Mouse (Mus musculus) myocyte (in vitro differentiated cells): ENCODE results near the gene S100a10. TPM values are rescaled to one million over a fixed set of nuclear protein-coding genes. Genes with fewer than 3 reads are reported as not detected.

Experiments used
- H3K27me3 ChIP-seq: one replicate; pipeline ENCODE4 v1.6.1; 2011; ENCODE audit not compliant: control insufficient read depth, insufficient read depth, insufficient read length
- H3K36me3 ChIP-seq: one replicate; pipeline ENCODE4 v1.6.1; 2011; ENCODE audit not compliant: control insufficient read depth, insufficient read depth
- H3K4me2 ChIP-seq: one replicate; pipeline ENCODE4 v1.6.1; 2011; ENCODE audit warnings: low read depth, control low read depth
- H3K4me3 ChIP-seq: one replicate; pipeline ENCODE4 v1.5.1; 2011; ENCODE audit warnings: mild to moderate bottlenecking, control low read depth, moderate library complexity
- H3K79me2 ChIP-seq: one replicate; pipeline ENCODE4 v1.6.1; 2011; ENCODE audit not compliant: control insufficient read depth, insufficient read depth
- H3ac ChIP-seq: one replicate; pipeline ENCODE4 v1.6.1; 2011; ENCODE audit not compliant: control insufficient read depth, insufficient read length
- CEBPB ChIP-seq: IDR thresholded peaks from 2 replicates; pipeline ENCODE4 v1.6.1; 2011; ENCODE audit warnings: mild to moderate bottlenecking, moderate library complexity; ENCODE audit not compliant: poor library complexity, insufficient read depth, severe bottlenecking
- E2F4 ChIP-seq: IDR thresholded peaks from one replicate; pipeline ENCODE4 v1.6.1; 2011; ENCODE audit warnings: mild to moderate bottlenecking, control low read depth, moderate library complexity; ENCODE audit not compliant: insufficient read depth
- MAX ChIP-seq: IDR thresholded peaks from one replicate; pipeline ENCODE4 v1.6.1; 2011; ENCODE audit warnings: low read depth, mild to moderate bottlenecking, control low read depth
- MYOD1 ChIP-seq, 3 experiments: IDR thresholded peaks; one replicate each; pipeline ENCODE4 v1.6.1; 2011; ENCODE audit warnings: control low read depth in 2 of 3, low read depth in 2 of 3, mild to moderate bottlenecking in 2 of 3, moderate library complexity in 1 of 3; ENCODE audit not compliant: insufficient read length in 2 of 3, control insufficient read depth in 1 of 3
- MYOG ChIP-seq, 3 experiments: IDR thresholded peaks; one replicate each; pipeline ENCODE4 v1.6.1; 2011; ENCODE audit warnings: control low read depth in 2 of 3, low read depth in 2 of 3, mild to moderate bottlenecking in 2 of 3; ENCODE audit not compliant: insufficient read length in 2 of 3, control insufficient read depth in 1 of 3, insufficient read depth in 1 of 3
- POLR2A ChIP-seq: IDR thresholded peaks from one replicate; pipeline ENCODE4 v1.6.1; 2011; ENCODE audit warnings: low read depth, mild to moderate bottlenecking, control low read depth, moderate library complexity; ENCODE audit not compliant: insufficient read length
- POLR2AphosphoS2 ChIP-seq: IDR thresholded peaks from one replicate; pipeline ENCODE4 v1.6.1; 2011; ENCODE audit warnings: low read depth, control low read depth; ENCODE audit not compliant: insufficient read length
- REST ChIP-seq: IDR thresholded peaks from one replicate; pipeline ENCODE4 v1.6.1; 2011; ENCODE audit warnings: mild to moderate bottlenecking, control low read depth, moderate library complexity; ENCODE audit not compliant: insufficient read depth, insufficient read length
- SRF ChIP-seq: IDR thresholded peaks from one replicate; pipeline ENCODE4 v1.6.1; 2011; ENCODE audit warnings: low read depth; ENCODE audit not compliant: control insufficient read depth, insufficient read length
- TCF12 ChIP-seq: IDR thresholded peaks from one replicate; pipeline ENCODE4 v1.6.1; 2011; ENCODE audit warnings: mild to moderate bottlenecking, control low read depth; ENCODE audit not compliant: poor library complexity, insufficient read depth, severe bottlenecking
- TCF3 ChIP-seq: IDR thresholded peaks from one replicate; pipeline ENCODE4 v1.6.1; 2011; ENCODE audit warnings: low read depth, control low read depth; ENCODE audit not compliant: insufficient read length
- USF1 ChIP-seq: IDR thresholded peaks from one replicate; pipeline ENCODE4 v1.6.1; 2011; ENCODE audit warnings: low read depth, mild to moderate bottlenecking, control low read depth, moderate library complexity
- polyA plus RNA-seq: library from polyadenylated mRNA; unstranded; fragments of >200 nt; fragmentation: generic; extraction: Trizol; gene quantifications from one replicate; pipeline ENCODE4 v1.2.1, GENCODE M21; 2012; ENCODE audit warnings: missing spikeins

Gene S100a10
- polyA plus RNA-seq, 1 experiment = 788 TPM

DNA sequence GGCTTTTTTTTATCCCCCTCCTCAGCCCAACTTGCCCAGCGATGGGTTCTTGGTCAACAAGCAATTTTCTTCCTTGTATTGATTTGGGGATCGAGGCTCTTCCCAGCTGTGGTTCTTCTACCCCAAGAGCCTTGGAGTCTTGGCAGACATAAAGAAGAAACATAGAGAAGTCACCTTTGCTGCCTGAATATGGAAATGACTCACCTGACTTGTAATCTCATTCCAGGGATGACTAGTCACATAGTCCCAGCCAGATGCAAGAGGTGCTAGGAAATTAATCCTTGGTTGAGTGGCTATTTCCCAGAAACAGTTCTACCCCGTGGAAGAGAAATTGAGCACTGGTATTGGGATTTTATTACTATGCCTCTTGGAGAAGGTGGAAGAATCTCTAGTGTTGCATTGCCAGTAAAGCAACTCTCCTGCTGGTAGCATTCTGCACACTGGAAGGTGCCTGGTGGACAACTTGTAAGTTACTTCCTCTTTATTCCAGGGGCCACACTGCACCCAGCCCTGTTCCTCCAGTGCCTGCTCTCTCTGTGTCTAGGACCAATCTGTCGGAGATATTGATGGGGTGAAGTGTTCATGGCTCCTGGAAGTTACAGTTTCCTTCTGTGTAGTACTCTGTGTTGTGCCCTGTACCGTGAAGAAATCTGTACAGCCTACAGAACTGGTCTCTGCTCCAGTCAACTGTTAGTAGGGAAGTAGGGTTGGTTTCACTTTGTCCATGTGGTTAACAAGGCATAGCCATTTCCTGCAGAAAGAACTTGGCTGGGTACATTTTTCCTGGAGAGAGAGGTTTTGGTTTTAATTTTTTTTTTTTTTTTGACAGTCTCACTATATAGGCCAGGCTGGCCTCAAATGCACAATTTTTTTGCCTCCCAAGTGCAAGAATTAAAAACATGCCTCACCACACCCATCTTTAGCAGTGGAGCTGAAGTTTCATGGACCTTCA is 2.7 kb upstream of the S100a10 start:
- Histone ChIP-seq H3K4me2 (peak overlapping the region; percentile 62), H3K79me2 (peaks cover 13% of the 10 kb centered on the region), H3K27me3 (no peaks in the 10 kb centered on the region), H3ac (no peak overlapping the region), H3K4me3 (no peak overlapping the region), H3K36me3 (no peaks in the 10 kb centered on the region)
- TF ChIP-seq TCF12 = no peak
- no peak for TF ChIP-seq USF1
- no peak for TF ChIP-seq REST
- no peak for TF ChIP-seq MAX
- no peak for TF ChIP-seq TCF3
- no peak for TF ChIP-seq CEBPB
- no peak for TF ChIP-seq POLR2AphosphoS2
- no peak for TF ChIP-seq E2F4
- no peak for TF ChIP-seq MYOD1 (IDR thresholded peaks at IDR 0.05; ENCODE audit: control insufficient read depth in 1 of 3, insufficient read length in 2 of 3, low read depth in 2 of 3)

GRCm38 (mm10) chr3:93553311-93553710 is 1.6 kb upstream of the S100a10 start:
- H3K36me3 ChIP-seq = peaks cover under 1% of the 10 kb centered on the region
- peaks cover 24% of the 10 kb centered on the region for H3K79me2 ChIP-seq
- no peak overlapping the region for H3K4me3 ChIP-seq
- no peaks in the 10 kb centered on the region for H3K27me3 ChIP-seq
- peak overlapping the region; percentile 99 for H3K4me2 ChIP-seq
- TF ChIP-seq POLR2A = no peak
- TF ChIP-seq SRF = no peak
- no peak for TF ChIP-seq MAX
- no peak for TF ChIP-seq REST
- no peak overlapping the region for H3ac ChIP-seq

GRCm38 (mm10) chr3:93553765-93554378 is 1.0 kb upstream of the S100a10 start:
- H3K79me2 ChIP-seq = peaks cover 29% of the 10 kb centered on the region
- peak overlapping the region; percentile 99 for H3K4me2 ChIP-seq
- H3K4me3 ChIP-seq = peak overlapping the region; percentile 88
- H3K27me3 ChIP-seq = no peaks in the 10 kb centered on the region
- H3K36me3 ChIP-seq = peaks cover 6% of the 10 kb centered on the region
- TF ChIP-seq MAX = no peak
- TF ChIP-seq USF1 = peak; percentile 94
- H3ac ChIP-seq = no peak overlapping the region

- TF ChIP-seq POLR2A (no peak), E2F4 (no peak), MYOD1 (IDR thresholded peaks at IDR 0.05; ENCODE audit: control insufficient read depth in 1 of 3, insufficient read length in 2 of 3, low read depth in 2 of 3) (no peak), MAX (no peak), POLR2AphosphoS2 (no peak)
- H3K4me2 ChIP-seq = peak overlapping the region; percentile 99
- H3K4me3 ChIP-seq = peak overlapping the region; percentile 88
- peak overlapping the region; percentile 48 for H3ac ChIP-seq
- H3K79me2 ChIP-seq = peaks cover 35% of the 10 kb centered on the region
- no peaks in the 10 kb centered on the region for H3K27me3 ChIP-seq
- H3K36me3 ChIP-seq = peaks cover 12% of the 10 kb centered on the region
Measured at GRCm38 (mm10) chr3:93554379-93554980, 400 bp upstream of the S100a10 start.

- Histone ChIP-seq H3K79me2 (peaks cover 49% of the 10 kb centered on the region), H3K36me3 (peaks cover 25% of the 10 kb centered on the region), H3K4me2 (peak overlapping the region; percentile 96), H3K27me3 (no peaks in the 10 kb centered on the region), H3K4me3 (peak overlapping the region; percentile 88), H3ac (peak overlapping the region; percentile 48)
- peak; percentile 24 for TF ChIP-seq POLR2A
- no peak for TF ChIP-seq USF1
- TF ChIP-seq REST = no peak
- peak; percentile 64 for TF ChIP-seq POLR2AphosphoS2
- TF ChIP-seq MYOD1 (IDR thresholded peaks at IDR 0.05; ENCODE audit: control insufficient read depth in 1 of 3, insufficient read length in 2 of 3, low read depth in 2 of 3) = peak in 1 of 3 experiments; percentile 22
- peak in 1 of 3 experiments; percentile 55 for TF ChIP-seq MYOG (IDR thresholded peaks at IDR 0.05; ENCODE audit: control insufficient read depth in 1 of 3, insufficient read depth in 1 of 3, insufficient read length in 2 of 3, low read depth in 2 of 3)
- no peak for TF ChIP-seq TCF12
- no peak for TF ChIP-seq TCF3
- no peak for TF ChIP-seq MAX
- no peak for TF ChIP-seq E2F4
- TF ChIP-seq SRF = no peak
- no peak for TF ChIP-seq CEBPB
Measured at GRCm38 (mm10) chr3:93555878-93556254, 986 bp downstream of the S100a10 start.
